Mouse (Mus musculus) thymus, adult 2 months (tissue): Measurements from ENCODE around the gene Rps2. TPM values are rescaled to one million over a fixed set of nuclear protein-coding genes. Genes with fewer than 3 reads are reported as not detected.
"Not testable (repeated sequence)": the region's sequence is repeated elsewhere in the genome, so short reads cannot be mapped to it uniquely, and the experiment has no call there.

Experiments
- DNase-seq: peaks from one replicate; pipeline ENCODE4 v3.0.0; 2021
- H3K27ac ChIP-seq: fragments of 200-500 bp; 2 replicates; pipeline ENCODE4 v1.5.1; 2012; ENCODE audit warnings: low read length, control low read depth; ENCODE audit not compliant: control insufficient read depth, insufficient read depth
- H3K27me3 ChIP-seq: fragments of 200-500 bp; 2 replicates; pipeline ENCODE4 v1.6.1; 2012; ENCODE audit warnings: mild to moderate bottlenecking, low read length, moderate library complexity, mixed read lengths; ENCODE audit not compliant: control insufficient read depth, insufficient read depth
- H3K36me3 ChIP-seq: fragments of 200-500 bp; 2 replicates; pipeline ENCODE4 v1.6.1; 2012; ENCODE audit warnings: mild to moderate bottlenecking, low read length, moderate library complexity; ENCODE audit not compliant: control insufficient read depth, insufficient read depth
- H3K4me1 ChIP-seq: fragments of 200-500 bp; replicated peaks from 2 replicates; pipeline ENCODE4 v1.6.1; 2012; ENCODE audit warnings: low read length; ENCODE audit not compliant: control insufficient read depth, insufficient read depth
- H3K4me3 ChIP-seq: fragments of 200-500 bp; 2 replicates; pipeline ENCODE4 v1.5.1; 2012; ENCODE audit warnings: mild to moderate bottlenecking, low read length, control low read depth, moderate library complexity; ENCODE audit not compliant: control insufficient read depth, insufficient read depth
- CTCF ChIP-seq: fragments of 200-500 bp; IDR thresholded peaks from 2 replicates; pipeline ENCODE4 v1.5.1; 2012; ENCODE audit warnings: mild to moderate bottlenecking, control low read depth, low read length, moderate library complexity, borderline replicate concordance; ENCODE audit not compliant: control insufficient read depth, poor library complexity, insufficient read depth; ENCODE audit errors: extremely low read depth
- POLR2A ChIP-seq: fragments of 200-500 bp; IDR thresholded peaks from 2 replicates; pipeline ENCODE4 v1.6.1; 2012; ENCODE audit warnings: mild to moderate bottlenecking, low read length, control low read depth, moderate library complexity; ENCODE audit not compliant: control insufficient read depth, poor library complexity, insufficient read depth; ENCODE audit errors: extremely low read depth
- WGBS: fragments of 180-500 bp; shearing (Covaris S2); methylation state at CpG from one replicate; pipeline ENCODE4 v1.1.7; 2018; 5-methylcytosine and 5-hydroxymethylcytosine counted together
- polyA plus RNA-seq: library from polyadenylated mRNA; depleted of rRNA; stranded (reverse); fragments of >200 nt; gene quantifications from 2 replicates; pipeline ENCODE4 v1.2.3, GENCODE M21; 2012; rRNA removed

Rps2 gene
- 3,358 and 3,484 TPM in 2 replicates for polyA plus RNA-seq

DNA sequence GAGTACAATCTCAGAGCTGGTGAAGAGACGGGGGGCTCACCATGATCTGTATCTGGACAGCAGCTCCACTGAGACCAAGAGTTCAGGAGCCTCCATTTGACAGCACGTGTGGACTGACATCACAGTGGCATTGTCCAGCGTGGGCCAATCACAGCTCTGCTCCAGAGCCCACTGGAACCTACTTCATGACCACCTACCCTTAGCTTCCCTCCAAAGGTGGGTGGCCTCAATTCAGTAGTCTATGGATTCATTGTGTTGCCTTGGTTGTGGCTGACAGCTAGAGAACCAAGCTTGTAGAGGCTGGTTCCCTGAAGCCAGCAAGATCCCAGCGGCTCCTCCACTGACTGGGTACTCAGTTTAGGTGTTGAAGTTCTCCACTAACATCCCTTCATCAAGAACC lies at the start of gene Rps2, which contains the start of gene Rnf151:
TSS of gene Rps2 (plus strand) at position 174 of the 400 bp plus-strand sequence.
TSS of gene Rnf151 (minus strand) at position 121 of the 400 bp plus-strand sequence.
- TF ChIP-seq CTCF = no peak
- WGBS = 97% methylated on average over 4 of the region's 4 CpGs
- DNase-seq = no peak
- peaks cover 10% of the 10 kb centered on the region for H3K4me1 ChIP-seq
- no peaks in the 10 kb centered on the region for H3K27me3 ChIP-seq
- no peak within 1 kb of the TSS for H3K4me3 ChIP-seq
- peaks cover 14% of the 10 kb centered on the region for H3K36me3 ChIP-seq
- no peak within 1 kb of the TSS for H3K27ac ChIP-seq

DNA sequence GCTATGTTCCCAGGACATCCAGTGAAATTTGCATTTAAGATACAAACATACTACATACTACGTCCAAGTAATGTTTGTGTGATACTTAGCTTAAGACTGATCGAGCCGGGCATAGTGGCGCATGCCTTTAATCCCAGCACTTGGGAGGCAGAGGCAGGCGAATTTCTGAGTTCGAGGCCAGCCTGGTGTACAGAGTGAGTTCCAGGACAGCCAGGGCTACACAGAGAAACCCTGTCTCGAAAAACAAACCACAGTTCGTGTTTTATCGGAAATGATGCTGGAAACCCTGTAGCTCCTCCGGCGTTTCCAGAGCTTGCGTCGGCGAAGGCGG lies 48.7 kb upstream of the Rps2 start:
- H3K36me3 ChIP-seq, H3K27me3 ChIP-seq, DNase-seq: not testable (repeated sequence)
- Histone ChIP-seq H3K27ac (peak overlapping the region; percentile 9; the same call in 1 of the 2 replicates), H3K4me3 (peak overlapping the region; percentile 42), H3K4me1 (peaks cover 20% of the 10 kb centered on the region)
- WGBS = 10% methylated on average over 15 of the region's 15 CpGs

DNA sequence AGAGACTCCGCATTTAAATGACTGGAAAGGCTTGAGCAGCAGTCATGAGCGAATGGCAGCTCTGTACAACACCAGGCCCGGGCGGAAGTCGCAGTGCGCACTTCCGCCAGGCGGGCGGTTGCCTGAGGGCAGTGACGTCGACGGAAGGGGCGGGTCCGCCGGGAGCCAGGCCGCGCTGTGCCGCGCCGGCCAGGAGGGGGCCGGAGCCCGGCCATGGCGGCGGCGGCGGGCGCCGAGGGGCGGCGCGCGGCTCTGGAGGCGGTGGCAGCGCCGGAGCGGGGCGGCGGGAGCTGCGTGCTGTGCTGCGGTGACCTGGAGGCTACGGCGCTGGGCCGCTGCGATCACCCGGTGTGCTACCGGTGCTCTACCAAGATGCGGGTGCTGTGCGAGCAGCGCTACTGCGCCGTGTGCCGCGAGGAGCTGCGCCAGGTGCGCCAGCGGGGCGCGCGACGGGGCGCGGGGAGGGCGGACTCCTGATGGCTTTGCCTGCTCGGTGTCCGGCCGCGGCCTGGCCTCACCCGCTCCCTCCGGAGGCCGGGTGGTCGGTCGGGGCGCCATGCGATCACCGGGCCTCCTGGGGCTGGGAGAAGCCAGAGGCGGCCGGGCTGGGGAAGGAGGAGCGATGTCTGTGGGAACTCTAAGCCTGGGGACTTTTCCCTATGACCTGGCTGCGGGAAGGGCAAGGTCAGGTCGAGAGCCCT lies 48.2 kb upstream of the Rps2 start, which contains the start of gene Zfp598:
TSS of gene Zfp598 (plus strand) at position 143 of the 701 bp plus-strand sequence.
- WGBS = under 1% methylated on average over 74 of the region's 80 CpGs
- Histone ChIP-seq H3K36me3 (no peaks in the 10 kb centered on the region), H3K4me1 (peaks cover 20% of the 10 kb centered on the region), H3K4me3 (peak within 1 kb of the TSS; percentile 77), H3K27me3 (no peaks in the 10 kb centered on the region), H3K27ac (peak within 1 kb of the TSS; percentile 9; the same call in 1 of the 2 replicates)
- peak; percentile 95 for DNase-seq
- TF ChIP-seq POLR2A = peak; percentile 96
- peak; percentile 77 for TF ChIP-seq CTCF

DNA sequence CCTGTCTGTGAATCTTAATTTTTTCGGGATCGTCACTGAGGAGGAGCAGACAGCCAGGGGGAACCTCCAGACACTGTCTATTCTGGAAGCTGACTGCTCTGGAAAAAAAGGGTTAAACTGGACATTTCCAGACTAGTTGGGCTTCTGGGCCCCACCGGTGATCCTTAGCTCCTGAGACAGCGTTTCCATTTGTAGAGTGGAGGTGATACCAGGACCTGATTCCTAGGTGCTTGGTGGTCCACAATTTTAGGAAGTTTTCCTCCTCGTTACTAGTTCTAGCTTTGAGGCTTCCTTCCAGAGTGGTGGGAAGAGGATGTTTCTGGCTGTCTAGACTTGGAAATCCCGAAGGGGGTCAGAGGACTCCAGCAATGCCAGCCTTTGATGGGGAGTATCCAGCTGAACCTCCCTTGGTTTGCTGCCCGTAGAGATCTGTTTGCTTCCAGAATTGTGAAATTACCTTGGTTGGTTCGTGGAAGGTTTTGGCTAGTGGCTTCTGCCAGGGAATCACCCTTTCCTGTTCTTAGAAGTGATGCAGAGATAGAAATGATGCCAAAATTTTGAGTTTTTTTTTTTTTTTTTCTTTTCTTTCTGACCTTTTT lies 47.6 kb upstream of the Rps2 start:
- Histone ChIP-seq H3K36me3 (no peaks in the 10 kb centered on the region), H3K27ac (no peak overlapping the region), H3K27me3 (no peaks in the 10 kb centered on the region), H3K4me1 (peaks cover 20% of the 10 kb centered on the region), H3K4me3 (peak overlapping the region; percentile 77)
- 13% methylated on average over 8 of the region's 8 CpGs for WGBS
- no peak for DNase-seq
- TF ChIP-seq POLR2A = no peak
- TF ChIP-seq CTCF = no peak

DNA sequence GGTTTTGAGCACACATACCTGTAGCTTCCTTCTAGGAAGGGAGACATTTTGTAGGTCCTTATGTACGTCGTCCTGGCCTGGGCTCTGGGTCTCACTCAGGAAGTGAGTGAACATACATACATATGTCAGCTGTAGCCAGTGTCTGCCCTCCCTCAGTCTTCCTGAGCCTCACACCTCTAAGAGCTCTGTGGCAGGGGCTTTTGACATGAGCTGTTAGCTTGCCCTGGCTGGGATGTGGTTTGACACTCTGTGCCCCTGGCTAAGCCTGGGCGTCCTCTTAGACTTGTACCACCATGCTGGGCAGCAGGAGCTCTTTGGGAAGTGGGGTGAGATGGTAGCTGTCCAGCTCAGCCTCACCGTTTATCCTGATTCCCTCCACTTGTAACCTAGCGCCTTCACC lies 46.6 kb upstream of the Rps2 start:
- WGBS = 73% methylated on average over 5 of the region's 5 CpGs
- Histone ChIP-seq H3K27me3 (no peaks in the 10 kb centered on the region), H3K4me3 (no peak overlapping the region), H3K36me3 (no peaks in the 10 kb centered on the region), H3K4me1 (peaks cover 20% of the 10 kb centered on the region), H3K27ac (no peak overlapping the region)
- TF ChIP-seq CTCF (peak; percentile 17; the same call in 1 of the 2 replicates), POLR2A (no peak)
- DNase-seq = no peak

DNA sequence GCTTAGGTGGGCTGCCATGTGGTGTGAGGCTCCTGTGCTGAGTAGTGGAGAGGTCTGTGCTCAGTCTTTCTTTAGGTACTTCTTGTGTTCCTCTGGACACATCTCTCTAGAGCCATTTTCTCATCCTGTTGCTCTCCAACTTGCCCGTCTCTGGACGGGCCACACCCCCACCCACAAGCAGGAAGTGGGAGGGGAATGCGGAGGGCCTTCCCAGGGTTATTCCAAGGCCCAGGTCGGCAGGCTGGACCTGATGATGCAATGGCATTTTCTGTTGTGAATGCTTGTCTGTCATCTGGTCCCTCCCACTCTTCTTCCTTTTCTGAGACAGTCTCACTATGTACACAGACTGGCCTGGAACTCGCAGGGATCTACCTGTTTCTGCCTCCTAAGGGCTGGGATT lies 45.8 kb upstream of the Rps2 start:
- Histone ChIP-seq H3K4me3 (no peak overlapping the region), H3K27me3 (no peaks in the 10 kb centered on the region), H3K27ac (no peak overlapping the region), H3K4me1 (peaks cover 20% of the 10 kb centered on the region), H3K36me3 (peaks cover 4% of the 10 kb centered on the region; the same call in 1 of the 2 replicates)
- 47% methylated on average over 5 of the region's 5 CpGs for WGBS
- no peak for DNase-seq
- TF ChIP-seq POLR2A = no peak
- TF ChIP-seq CTCF = no peak

DNA sequence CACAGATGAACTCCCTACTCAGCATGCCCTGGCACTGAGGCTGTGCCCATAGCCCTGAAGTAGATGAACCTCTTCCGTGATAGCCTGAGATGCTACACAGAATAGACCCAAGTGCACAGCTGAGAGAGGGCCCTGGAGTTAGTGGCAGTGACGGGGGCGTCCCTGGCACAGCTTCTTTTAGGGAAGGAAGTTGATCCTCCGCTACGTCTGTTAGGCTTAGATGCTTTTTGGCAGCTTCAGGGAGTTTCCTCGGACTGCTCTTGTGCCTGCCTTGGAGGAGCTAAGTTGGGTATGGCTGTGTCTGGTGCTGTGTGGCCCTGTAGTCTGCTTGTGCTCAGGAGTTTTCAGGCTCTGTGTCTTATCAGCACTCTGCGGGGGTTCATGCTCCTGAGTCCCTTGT lies 43.6 kb upstream of the Rps2 start:
- Histone ChIP-seq H3K36me3 (peaks cover 17% of the 10 kb centered on the region; the same call in 1 of the 2 replicates), H3K4me3 (no peak overlapping the region), H3K27me3 (no peaks in the 10 kb centered on the region), H3K4me1 (peaks cover 18% of the 10 kb centered on the region), H3K27ac (no peak overlapping the region)
- DNase-seq = no peak
- TF ChIP-seq CTCF (no peak), POLR2A (no peak)
- 77% methylated on average over 7 of the region's 7 CpGs for WGBS
